Mouse (Mus musculus): ENCODE results near the gene Ppm1g.
"Not testable (repeated sequence)": the region's sequence is repeated elsewhere in the genome, so short reads cannot be mapped to it uniquely, and the experiment has no call there.

Ppm1g gene

DNA sequence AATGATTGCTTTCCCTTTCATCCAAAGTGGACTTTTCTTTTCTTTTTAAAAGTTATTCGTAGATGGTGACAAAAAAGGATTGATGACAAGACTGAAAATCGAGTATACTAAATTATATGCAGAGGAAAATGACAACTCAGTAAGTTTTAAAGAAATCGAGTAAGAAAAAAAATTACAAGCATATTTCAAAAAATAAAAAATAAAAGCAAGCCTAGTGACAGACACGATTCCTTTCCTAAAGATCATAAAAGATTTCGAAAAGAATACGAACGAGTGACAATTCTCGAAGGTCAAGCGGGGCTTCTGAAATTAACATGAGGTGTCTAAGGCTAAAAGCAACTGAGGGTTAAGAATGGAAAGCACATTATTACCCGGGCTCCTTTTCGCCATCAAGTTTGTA, 1.0 kb downstream of the Ppm1g start:
- DNase-seq (ENCODE audit: low read depth, low spot score), result no peak

DNA sequence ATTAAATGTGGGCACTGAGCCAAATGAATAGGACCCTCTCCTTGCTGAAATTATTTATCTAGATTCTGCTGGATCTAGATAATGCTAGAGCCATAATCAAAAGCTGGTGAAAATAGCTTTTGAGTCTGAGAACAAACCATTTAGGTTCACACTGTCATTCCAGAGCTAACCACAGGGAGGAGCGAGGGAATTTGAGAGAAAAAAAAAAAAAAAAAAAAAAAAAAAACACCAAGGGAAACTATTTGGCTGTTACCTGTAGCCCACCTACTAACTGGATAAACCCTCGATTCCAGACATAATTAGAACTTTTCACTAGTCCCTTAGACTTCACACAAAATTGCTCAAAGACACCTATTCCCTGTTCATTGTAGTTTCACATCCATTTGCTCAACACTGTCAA, 1.4 kb downstream of the Ppm1g start:
- peak; percentile 69 for DNase-seq (ENCODE audit: low read depth, low spot score)

DNA sequence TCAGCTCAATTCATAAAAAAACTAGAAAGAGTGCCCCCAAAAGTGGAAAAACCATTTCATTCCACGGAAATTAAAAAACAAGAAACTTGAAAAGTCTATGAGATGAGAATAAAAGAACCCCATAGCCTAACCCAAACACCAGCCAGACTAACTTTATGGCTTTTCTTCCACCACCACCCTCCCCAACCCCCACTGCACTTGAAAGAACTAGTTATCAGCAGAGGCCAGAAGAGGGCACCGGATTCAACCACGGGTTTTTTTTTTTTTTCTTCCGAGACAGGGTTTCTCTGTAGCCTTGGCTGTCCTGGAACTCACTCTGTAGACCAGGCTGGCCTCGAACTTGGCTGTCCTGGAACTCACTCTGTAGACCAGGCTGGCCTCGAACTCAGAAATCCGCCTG, 2.2 kb downstream of the Ppm1g start:
- no peak for DNase-seq (ENCODE audit: low read depth, low spot score)

- DNase-seq (ENCODE audit: low read depth, low spot score), result not testable (repeated sequence)
Observed at GRCm38 (mm10) chr5:31216554-31216953, 3.9 kb downstream of the Ppm1g start.

- DNase-seq (ENCODE audit: low read depth, low spot score), result no peak
Observed at GRCm38 (mm10) chr5:31204421-31204820, 16.1 kb downstream of the Ppm1g start.

GRCm38 (mm10) chr5:31203866-31204265, 16.6 kb downstream of the Ppm1g start:
- DNase-seq (ENCODE audit: low read depth, low spot score), result no peak

GRCm38 (mm10) chr5:31202933-31203332, 17.6 kb downstream of the Ppm1g start:
- DNase-seq (ENCODE audit: low read depth, low spot score), result no peak

GRCm38 (mm10) chr5:31201742-31202590, 18.5 kb downstream of the Ppm1g start, which contains the start of gene Zfp513:
TSS of gene Zfp513 (minus strand) at chr5:31202303.
- peak; percentile 100 for DNase-seq (ENCODE audit: low read depth, low spot score)

- no peak for DNase-seq (ENCODE audit: low read depth, low spot score)
Observed at GRCm38 (mm10) chr5:31201042-31201741, 19.3 kb downstream of the Ppm1g start.

DNA sequence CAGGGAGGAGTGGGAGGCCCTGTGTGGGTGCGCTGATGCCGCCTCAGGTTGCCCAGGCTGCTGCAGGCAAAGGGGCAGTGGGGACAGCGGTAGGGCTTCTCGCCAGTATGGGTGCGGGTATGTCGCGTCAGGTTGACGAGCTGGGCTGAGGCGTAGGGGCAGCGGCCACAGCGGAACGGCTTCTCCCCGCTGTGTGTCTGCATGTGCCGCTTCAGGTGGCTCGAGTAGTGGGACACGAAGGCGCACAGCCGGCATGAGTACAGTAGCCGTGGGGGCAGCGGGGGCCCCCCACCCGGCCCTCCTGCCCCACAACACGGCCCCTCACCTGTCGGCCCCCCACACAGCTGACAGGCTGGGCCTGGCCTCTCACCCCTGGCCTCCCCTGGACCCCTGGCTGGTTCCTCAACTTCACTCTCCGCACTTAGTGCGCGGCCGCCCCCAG, 20.1 kb downstream of the Ppm1g start:
- DNase-seq (ENCODE audit: low read depth, low spot score), result no peak

- DNase-seq (ENCODE audit: low read depth, low spot score), result peak; percentile 45
Observed at GRCm38 (mm10) chr5:31199893-31200292, 20.6 kb downstream of the Ppm1g start.

DNA sequence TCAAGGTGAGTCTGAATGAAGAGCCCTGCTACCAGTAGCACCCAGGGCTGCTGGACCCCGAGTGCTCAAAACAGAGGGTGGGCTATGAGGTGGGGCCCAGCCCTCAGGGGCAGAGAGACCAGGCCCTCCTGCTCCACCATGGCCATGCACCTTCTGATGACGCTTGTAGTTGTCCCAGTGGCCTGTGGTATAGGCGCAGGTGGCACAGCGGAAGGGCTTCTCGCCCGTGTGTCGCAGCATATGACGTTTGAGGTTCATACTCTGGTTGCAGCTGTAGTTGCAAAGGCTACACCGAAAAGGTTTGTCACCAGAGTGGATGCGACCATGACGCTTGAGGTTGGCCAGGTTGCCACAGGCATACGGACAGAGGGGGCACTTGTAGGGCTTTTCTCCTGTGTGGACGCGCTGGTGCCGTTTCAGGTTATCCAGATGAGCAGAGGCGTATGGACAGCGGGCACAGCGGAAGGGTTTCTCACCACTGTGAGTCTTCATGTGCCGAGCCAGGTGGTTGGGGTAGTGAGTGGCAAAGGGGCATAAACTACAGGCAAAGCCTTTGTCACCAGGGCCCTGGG, 21.1 kb downstream of the Ppm1g start:
- DNase-seq (ENCODE audit: low read depth, low spot score), result no peak

DNA sequence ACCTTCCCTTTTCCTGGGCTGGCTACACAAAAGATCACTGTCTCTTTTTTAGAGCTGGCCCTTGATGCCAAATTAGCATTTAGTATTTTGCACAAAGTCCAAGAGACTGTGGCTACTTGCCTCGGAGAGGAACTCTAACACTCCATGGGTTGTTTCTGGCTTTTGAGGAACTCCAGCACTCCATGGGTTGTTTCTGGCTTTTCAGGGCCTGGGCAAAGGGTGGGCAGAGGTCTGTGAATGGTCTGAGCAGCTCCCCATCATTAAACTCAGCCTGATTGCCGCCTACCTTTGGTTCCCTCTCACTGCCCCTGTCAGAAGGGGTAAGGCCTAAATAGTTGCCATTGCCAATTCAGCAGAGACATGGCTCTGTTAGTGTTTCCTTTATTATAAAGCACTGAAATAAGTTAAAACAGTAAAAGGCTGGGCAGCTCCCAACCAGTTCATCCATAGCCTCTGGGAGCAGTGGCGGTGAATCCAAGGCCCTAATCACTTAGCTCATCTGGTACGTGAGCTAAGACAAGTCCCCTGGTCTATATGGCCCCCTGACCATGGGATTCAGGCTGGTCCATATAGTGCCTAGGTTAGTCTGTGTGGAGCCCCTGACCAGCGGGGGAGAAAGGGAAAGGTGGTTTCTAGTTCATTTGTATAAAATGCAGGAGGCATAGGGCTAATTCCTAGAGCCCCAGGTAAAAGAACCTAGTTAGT, 21.7 kb downstream of the Ppm1g start:
- DNase-seq (ENCODE audit: low read depth, low spot score), result no peak

- DNase-seq (ENCODE audit: low read depth, low spot score), result no peak
Observed at GRCm38 (mm10) chr5:31198170-31198569, 22.3 kb downstream of the Ppm1g start.

DNA sequence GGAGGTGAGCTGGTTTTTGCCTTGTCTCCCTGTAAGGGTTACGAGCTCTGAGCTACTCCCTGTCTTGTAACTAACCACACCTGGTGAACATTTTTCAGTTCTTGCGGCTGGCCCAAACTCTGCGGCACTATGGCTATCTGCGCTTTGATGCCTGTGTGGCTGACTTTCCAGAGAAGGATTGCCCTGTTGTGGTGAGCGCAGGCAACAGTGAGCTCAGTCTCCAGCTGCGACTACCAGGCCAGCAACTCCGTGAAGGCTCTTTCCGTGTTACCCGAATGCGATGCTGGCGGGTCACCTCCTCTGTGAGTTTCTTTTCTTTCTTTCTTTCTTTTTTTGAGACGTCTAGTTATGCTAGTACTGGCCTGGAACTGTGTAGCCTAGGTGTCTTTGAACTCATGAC, 23.4 kb downstream of the Ppm1g start:
- DNase-seq (ENCODE audit: low read depth, low spot score), result no peak

- DNase-seq (ENCODE audit: low read depth, low spot score), result no peak
Observed at GRCm38 (mm10) chr5:31196207-31196606, 24.3 kb downstream of the Ppm1g start.

DNA sequence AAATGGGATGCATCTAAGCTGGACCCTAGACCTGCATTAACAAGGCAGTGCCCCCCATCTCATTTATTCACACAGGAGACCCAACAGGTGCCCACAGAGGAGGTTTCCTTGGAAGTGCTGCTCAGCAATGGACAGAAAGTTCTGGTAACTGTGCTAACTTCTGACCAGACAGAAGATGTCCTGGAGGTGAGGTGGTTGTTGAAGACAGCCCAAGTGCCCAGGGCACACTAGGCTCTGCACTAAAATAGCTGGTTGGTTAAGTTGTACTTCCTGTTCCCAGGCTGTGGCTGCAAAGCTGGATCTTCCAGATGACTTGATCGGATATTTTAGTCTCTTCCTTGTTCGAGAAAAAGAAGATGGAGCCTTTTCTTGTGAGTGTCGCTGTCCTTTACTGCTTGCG, 24.8 kb downstream of the Ppm1g start:
- DNase-seq (ENCODE audit: low read depth, low spot score), result no peak

- DNase-seq (ENCODE audit: low read depth, low spot score), result no peak
Observed at GRCm38 (mm10) chr5:31194486-31195485, 25.7 kb downstream of the Ppm1g start.

- DNase-seq (ENCODE audit: low read depth, low spot score), result peak; percentile 29
Observed at GRCm38 (mm10) chr5:31193631-31194281, 26.7 kb downstream of the Ppm1g start.
